Mouse (Mus musculus) lung, postnatal 25 days (tissue): ENCODE data around the gene Snx18.

Experiments used
- DNase-seq: peaks from one replicate; pipeline ENCODE4 v3.0.0; 2022; ENCODE audit warnings: low spot score

Snx18 gene

GRCm38 (mm10) chr13:113566951-113567350 is 51.4 kb downstream of the Snx18 start:
- no peak for DNase-seq

DNA sequence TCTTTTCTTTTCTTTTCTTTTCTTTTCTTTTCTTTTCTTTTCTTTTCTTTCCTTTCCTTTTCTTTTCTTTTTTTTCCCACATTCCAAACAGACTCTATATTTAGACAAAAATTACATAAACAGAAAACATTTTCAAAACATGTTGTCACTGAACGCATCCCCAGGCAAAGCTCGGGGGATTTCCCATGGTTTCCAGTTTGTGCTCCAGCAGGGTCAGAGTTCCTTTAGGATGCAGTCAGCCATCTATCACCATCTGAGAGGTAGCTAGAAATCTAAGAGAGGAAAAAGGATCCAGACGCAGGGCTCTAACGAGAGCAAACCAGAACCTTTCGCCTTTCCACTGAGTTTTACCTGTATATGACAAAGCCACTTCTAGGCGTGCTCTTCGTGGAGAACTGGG is 52.0 kb downstream of the Snx18 start:
- no peak for DNase-seq

DNA sequence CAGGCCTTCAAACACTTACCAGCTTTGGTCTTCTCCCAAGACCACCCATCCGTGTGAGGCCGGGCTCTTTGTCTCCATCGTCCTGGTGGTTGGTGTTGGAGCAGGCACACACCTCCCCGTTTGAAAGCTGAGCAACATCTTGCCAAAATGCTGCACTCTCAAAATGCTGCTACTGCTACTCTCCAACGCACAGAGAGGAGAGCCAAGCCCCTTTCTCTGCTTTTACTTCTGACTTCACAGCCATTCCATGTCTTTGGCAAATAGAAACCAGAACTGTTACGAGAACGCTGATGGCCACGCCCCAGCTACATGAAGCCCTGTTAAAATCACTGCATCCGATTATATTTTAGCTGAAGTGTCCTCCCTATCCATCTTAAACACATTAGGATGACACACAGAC is 58.7 kb downstream of the Snx18 start:
- DNase-seq: no peak

DNA sequence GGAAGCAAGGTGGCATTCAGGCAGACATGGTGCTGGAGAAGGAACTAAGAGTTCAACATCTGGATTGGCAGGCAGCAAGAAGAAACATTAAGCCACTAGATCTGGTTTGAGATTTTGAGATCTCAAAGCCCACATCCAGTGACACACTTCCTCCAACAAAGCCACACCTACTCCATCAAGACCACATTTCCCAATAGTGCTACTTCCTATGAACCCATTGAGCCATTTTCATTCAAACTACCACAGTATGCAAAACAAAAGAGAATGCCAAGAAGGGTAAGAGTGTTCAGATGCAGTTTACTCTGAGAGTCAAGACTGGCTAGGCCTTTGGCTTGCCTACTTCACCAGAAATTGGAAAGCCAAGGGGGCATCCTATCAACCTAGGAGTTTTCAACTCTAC is 61.8 kb downstream of the Snx18 start:
- no peak for DNase-seq

DNA sequence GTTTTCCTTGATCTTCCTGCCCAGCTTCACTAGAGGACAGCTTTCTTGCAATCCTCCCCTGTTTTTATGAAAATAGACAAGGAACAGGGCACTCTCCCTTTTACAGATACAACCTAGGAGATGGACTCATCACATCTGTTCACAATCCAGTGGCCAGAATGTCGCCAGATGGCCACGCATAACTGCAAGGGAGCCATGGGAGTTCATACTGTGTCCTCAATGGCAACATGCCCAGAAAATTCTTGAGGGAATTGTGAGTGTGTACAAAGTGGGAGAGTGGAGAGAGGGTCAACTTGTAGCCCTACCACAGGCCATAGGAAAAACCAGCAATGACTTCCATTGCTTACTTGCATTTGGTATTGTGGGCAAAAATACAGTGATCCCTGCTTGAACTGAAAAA is 63.1 kb downstream of the Snx18 start:
- peak; percentile 14 for DNase-seq

DNA sequence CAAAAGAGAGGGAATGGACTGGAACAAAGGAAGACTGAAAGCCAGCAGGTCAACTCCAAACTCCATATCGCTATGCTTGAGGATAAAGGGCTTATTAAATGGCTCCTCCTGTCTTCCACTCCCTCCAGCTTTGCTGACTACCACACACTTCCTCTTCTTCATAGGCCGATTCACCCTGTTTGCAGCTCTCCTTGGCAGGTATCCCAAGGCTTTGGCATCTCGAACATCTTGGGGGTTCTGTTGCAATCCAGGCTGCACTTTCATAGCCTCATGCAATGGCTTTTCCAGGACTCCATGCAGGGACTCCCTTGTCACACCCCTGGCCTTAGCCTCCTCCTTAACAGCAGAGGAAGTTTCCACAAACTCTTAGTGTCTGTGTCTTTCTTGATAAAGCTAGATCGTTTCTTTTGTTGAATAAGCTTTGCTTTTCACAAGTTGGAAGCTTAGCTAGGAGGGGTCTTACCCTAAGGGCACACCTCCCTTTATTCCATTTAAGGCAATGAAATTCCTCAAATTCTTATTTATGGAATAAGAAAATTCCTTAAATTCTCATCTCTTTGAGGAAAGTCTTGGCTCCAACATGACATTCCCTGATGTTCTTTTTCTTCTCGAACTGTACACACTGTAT is 64.6 kb downstream of the Snx18 start:
- DNase-seq: no peak

- no peak for DNase-seq
Measured at GRCm38 (mm10) chr13:113552341-113552740, 66.0 kb downstream of the Snx18 start.

- peak; percentile 35 for DNase-seq
Measured at GRCm38 (mm10) chr13:113550866-113551565, 67.3 kb downstream of the Snx18 start.

DNA sequence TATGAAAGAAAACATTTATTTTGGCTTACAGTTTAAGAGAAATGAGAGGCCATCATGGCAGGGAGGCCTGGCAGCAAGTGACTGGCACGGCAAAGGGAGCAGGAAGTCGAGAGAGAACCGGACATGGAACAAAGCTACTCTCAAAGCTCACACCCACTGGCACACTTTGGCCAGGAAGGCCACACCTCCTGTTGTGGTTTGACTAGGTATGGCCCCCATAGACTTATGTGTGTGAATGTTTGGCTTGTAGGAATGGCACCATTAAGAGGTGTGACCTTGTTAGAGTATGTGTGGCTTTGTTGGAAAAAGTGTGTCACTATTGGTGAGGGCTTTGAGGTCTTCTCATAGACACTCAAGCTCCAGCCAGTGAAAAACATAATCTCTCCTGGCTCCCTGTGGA is 69.3 kb downstream of the Snx18 start:
- DNase-seq: no peak

GRCm38 (mm10) chr13:113547807-113548426 is 70.4 kb downstream of the Snx18 start:
- DNase-seq: no peak

DNA sequence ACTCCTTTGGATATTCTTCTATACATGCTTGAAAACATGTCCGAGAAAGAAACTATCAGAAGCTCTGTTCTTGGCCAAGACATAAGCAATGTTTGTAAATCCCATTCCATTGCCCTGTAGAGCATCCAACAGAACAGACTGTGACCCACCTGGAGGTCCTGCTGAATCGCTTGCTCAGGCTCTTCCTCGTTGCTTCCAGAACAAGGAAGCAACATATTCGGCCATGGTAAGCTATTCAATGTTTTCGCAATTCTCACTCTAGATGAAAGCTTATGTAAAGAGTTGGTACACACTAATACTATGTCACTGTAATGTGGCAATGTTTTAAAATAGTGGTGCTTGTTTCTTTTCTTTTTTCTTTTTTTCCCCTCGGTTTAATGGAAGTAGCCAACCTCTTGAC is 76.0 kb downstream of the Snx18 start:
- no peak for DNase-seq
